Mouse (Mus musculus) thymus, adult 2 months (tissue): ENCODE measurements at regions not wholly inside any gene's neighbourhood (a gene's known extent, or its start where the extent isn't known, plus 50 kb on each side); places are given as distances from the start of the nearest gene placed in this dataset.

ENCODE experiments used
- CTCF ChIP-seq: fragments of 200-500 bp; IDR thresholded peaks from 2 replicates; pipeline ENCODE4 v1.5.1; 2012; ENCODE audit warnings: mild to moderate bottlenecking, control low read depth, low read length, moderate library complexity, borderline replicate concordance; ENCODE audit not compliant: control insufficient read depth, poor library complexity, insufficient read depth; ENCODE audit errors: extremely low read depth
- POLR2A ChIP-seq: fragments of 200-500 bp; IDR thresholded peaks from 2 replicates; pipeline ENCODE4 v1.6.1; 2012; ENCODE audit warnings: mild to moderate bottlenecking, low read length, control low read depth, moderate library complexity; ENCODE audit not compliant: control insufficient read depth, poor library complexity, insufficient read depth; ENCODE audit errors: extremely low read depth

DNA sequence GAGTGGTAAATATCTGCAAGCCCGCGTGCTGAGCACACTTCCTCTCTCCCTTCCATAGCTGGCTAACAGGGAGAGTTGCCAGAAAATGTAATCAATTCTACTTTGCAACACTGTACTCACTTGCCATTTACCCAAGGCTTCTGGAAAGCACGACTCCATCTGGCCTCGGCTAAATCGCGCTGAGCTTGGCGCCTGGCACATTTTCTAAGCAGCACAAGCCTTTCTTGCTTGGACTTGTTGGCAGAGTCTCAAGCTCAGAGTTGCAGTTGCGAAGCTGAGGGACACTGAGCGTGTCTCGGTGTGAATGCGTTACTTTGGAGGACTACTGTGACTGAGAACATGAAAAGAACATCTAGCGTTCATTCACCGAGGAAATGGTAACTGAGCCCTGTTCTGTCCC is 164.9 kb upstream of the Lmcd1 start:
- no peak for TF ChIP-seq CTCF
- no peak for TF ChIP-seq POLR2A
